Mouse (Mus musculus) limb, embryonic 12.5 days (tissue): ENCODE data around the gene Olfr10. TPM values are rescaled to one million over a fixed set of nuclear protein-coding genes. Genes with fewer than 3 reads are reported as not detected.

Source experiments
- ATAC-seq: fragments of 200-750 bp; cut with Nextera tagmentation; 2 replicates; pipeline ENCODE4 v1.8.0; 2017; ENCODE audit warnings: low read depth, moderate TSS enrichment; ENCODE audit not compliant: insufficient number of reproducible peaks, insufficient read depth, low FRiP score, low TSS enrichment
- H3K27ac ChIP-seq: fragments of 300-500 bp; sonication (generic); 2 replicates; pipeline ENCODE4 v1.5.1; 2016; ENCODE audit warnings: mild to moderate bottlenecking, moderate library complexity
- H3K27me3 ChIP-seq: fragments of 300-500 bp; sonication (generic); 2 replicates; pipeline ENCODE4 v1.6.1; 2016; ENCODE audit warnings: mild to moderate bottlenecking, moderate library complexity
- H3K36me3 ChIP-seq: fragments of 300-500 bp; sonication (generic); 2 replicates; pipeline ENCODE4 v1.6.1; 2016; ENCODE audit warnings: mild to moderate bottlenecking, moderate library complexity
- H3K4me1 ChIP-seq: fragments of 300-500 bp; sonication (generic); replicated peaks from 2 replicates; pipeline ENCODE4 v1.6.1; 2016
- H3K4me2 ChIP-seq: fragments of 300-500 bp; sonication (generic); 2 replicates; pipeline ENCODE4 v1.6.1; 2016; ENCODE audit warnings: mild to moderate bottlenecking, moderate library complexity
- H3K4me3 ChIP-seq: fragments of 300-500 bp; sonication (generic); replicated peaks from 2 replicates; pipeline ENCODE4 v1.5.1; 2016; ENCODE audit warnings: mild to moderate bottlenecking
- H3K9ac ChIP-seq: fragments of 300-500 bp; sonication (generic); replicated peaks from 2 replicates; pipeline ENCODE4 v1.6.1; 2016; ENCODE audit warnings: mild to moderate bottlenecking, moderate library complexity
- H3K9me3 ChIP-seq: fragments of 300-500 bp; sonication (generic); 2 replicates; pipeline ENCODE4 v1.6.1; 2016; ENCODE audit warnings: mild to moderate bottlenecking, moderate library complexity
- WGBS: fragments of 180-500 bp; shearing (Covaris S2); methylation state at CpG from one replicate; pipeline ENCODE4 v1.1.7; 2016; 5-methylcytosine and 5-hydroxymethylcytosine counted together
- polyA plus RNA-seq: library from polyadenylated mRNA; unstranded; fragments of >200 nt; fragmentation: Nextera tagmentation; extraction: Ambion mirVana; gene quantifications from 2 replicates; pipeline ENCODE4 v1.2.1, GENCODE M21; 2016

Gene Olfr10
- polyA plus RNA-seq, 1 experiment from 2014 or later, result not detected

- no peak overlapping the region for H3K4me2 ChIP-seq
- no peaks in the 10 kb centered on the region for H3K4me1 ChIP-seq
- no peak overlapping the region for H3K9ac ChIP-seq
- 71% methylated on average over 1 of the region's 1 CpGs for WGBS
- no peak overlapping the region for H3K4me3 ChIP-seq
- no peaks in the 10 kb centered on the region for H3K36me3 ChIP-seq
- ATAC-seq, result no peak
- no peaks in the 10 kb centered on the region for H3K27me3 ChIP-seq
- no peak overlapping the region for H3K27ac ChIP-seq
- no peaks in the 10 kb centered on the region for H3K9me3 ChIP-seq
Observed at GRCm38 (mm10) chr11:49329686-49330085, 25.1 kb downstream of the Olfr10 start.

- no peak within 1 kb of the TSS for H3K4me3 ChIP-seq
- H3K4me2 ChIP-seq, result no peak within 1 kb of the TSS
- H3K27ac ChIP-seq, result no peak within 1 kb of the TSS
- ATAC-seq, result no peak
- 94% methylated on average over 1 of the region's 1 CpGs for WGBS
- no peaks in the 10 kb centered on the region for H3K27me3 ChIP-seq
- H3K4me1 ChIP-seq, result no peaks in the 10 kb centered on the region
- no peaks in the 10 kb centered on the region for H3K36me3 ChIP-seq
- H3K9ac ChIP-seq, result no peak within 1 kb of the TSS
- H3K9me3 ChIP-seq, result no peaks in the 10 kb centered on the region
Observed at GRCm38 (mm10) chr11:49334888-49335287, 30.3 kb downstream of the Olfr10 start, which contains the start of gene Olfr1390. Gene Olfr1390 (plus strand): TSS chr11:49335188.

DNA sequence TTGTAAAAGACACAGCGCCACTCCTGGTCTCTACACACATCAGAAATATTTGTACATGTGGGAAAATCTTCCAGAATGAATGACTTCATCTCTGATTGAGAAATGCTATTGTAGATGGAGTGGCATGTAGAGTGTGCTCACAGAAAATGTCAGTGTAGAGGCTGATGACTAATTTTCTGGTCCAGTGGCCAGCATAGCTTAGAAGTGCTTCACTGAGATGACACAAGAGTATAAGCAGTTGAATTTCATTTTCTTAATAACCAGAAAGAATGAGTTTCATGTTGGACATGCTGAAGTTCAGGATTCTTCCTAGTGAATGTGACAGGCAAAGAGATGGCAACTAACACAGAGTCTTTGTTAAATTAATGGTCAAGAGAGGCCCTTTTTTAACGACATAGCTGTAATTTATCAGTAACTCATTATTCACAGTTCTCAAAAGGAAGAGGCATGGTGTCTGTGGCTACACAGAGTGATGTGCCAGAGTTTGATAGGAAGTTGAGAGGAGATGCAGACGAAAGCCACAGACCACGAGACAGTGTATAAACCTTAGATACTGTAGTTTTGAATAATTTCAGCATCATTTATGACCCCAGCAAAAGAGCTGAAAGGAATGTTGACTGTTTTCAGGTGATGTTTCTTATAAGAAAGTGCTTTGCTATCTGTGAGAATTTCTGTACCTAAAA is 32.8 kb downstream of the Olfr10 start:
- Histone ChIP-seq H3K9ac (no peak overlapping the region), H3K36me3 (no peaks in the 10 kb centered on the region), H3K4me3 (no peak overlapping the region), H3K27me3 (no peaks in the 10 kb centered on the region), H3K4me2 (no peak overlapping the region), H3K27ac (no peak overlapping the region), H3K9me3 (no peaks in the 10 kb centered on the region), H3K4me1 (no peaks in the 10 kb centered on the region)
- no peak for ATAC-seq
- 75% methylated on average over 4 of the region's 4 CpGs for WGBS

Other genes starting within 250 kb of the Olfr10 start
- not detected in 2 replicates for gene Tgtp2, start 240.5 kb upstream of the Olfr10 start, polyA plus RNA-seq
- 0.56 and 0.69 TPM in 2 replicates for gene Ifi47, start 228.2 kb upstream of the Olfr10 start, polyA plus RNA-seq
- gene Olfr1396, start 189.9 kb upstream of the Olfr10 start, polyA plus RNA-seq, result not detected in 2 replicates
- not detected in 2 replicates for gene Olfr1395, start 162.5 kb upstream of the Olfr10 start, polyA plus RNA-seq
- not detected in 2 replicates for gene Olfr1394, start 150.4 kb upstream of the Olfr10 start, polyA plus RNA-seq
- gene Btnl9, start 117.6 kb upstream of the Olfr10 start, polyA plus RNA-seq, result 0.33 and 0.87 TPM in 2 replicates
- gene Zfp62, start 101.4 kb upstream of the Olfr10 start, polyA plus RNA-seq, result 50.4 and 58.5 TPM in 2 replicates
- 46.0 and 49.1 TPM in 2 replicates for gene Mgat1, start 60.5 kb upstream of the Olfr10 start, polyA plus RNA-seq
- gene Olfr1393, start 26.4 kb upstream of the Olfr10 start, polyA plus RNA-seq, result not detected in 2 replicates
- 0.09 TPM in 1 of 2 replicates, not detected in the other for gene Olfr1392, start 19.5 kb upstream of the Olfr10 start, polyA plus RNA-seq
- not detected in 2 replicates for gene Olfr1391, start 18.0 kb downstream of the Olfr10 start, polyA plus RNA-seq
- gene Olfr1390, start 30.4 kb downstream of the Olfr10 start, polyA plus RNA-seq, result not detected in 2 replicates
- not detected in 2 replicates for gene Olfr1389, start 118.3 kb downstream of the Olfr10 start, polyA plus RNA-seq
- 0.11 and 0.13 TPM in 2 replicates for gene Olfr1388, start 131.9 kb downstream of the Olfr10 start, polyA plus RNA-seq
- gene Olfr1387, start 150.6 kb downstream of the Olfr10 start, polyA plus RNA-seq, result not detected in 2 replicates
- gene Olfr1386, start 160.3 kb downstream of the Olfr10 start, polyA plus RNA-seq, result not detected in 2 replicates
- not detected in 2 replicates for gene Olfr1385, start 184.3 kb downstream of the Olfr10 start, polyA plus RNA-seq
- gene Olfr1384, start 202.0 kb downstream of the Olfr10 start, polyA plus RNA-seq, result not detected in 2 replicates
- gene Olfr1383, start 214.9 kb downstream of the Olfr10 start, polyA plus RNA-seq, result not detected in 2 replicates
- gene Olfr1382, start 223.5 kb downstream of the Olfr10 start, polyA plus RNA-seq, result not detected in 2 replicates
- not detected in 2 replicates for gene Olfr1381, start 238.7 kb downstream of the Olfr10 start, polyA plus RNA-seq